Mouse (Mus musculus) v-Abl transformed pro-B cells (cell line): ENCODE measurements around the gene Clrn2.

ENCODE experiments used
- in situ Hi-C, 2 experiments: fragments of 400-800 bp; cut with MboI; formaldehyde crosslinking; loops; one replicate each; pipeline ENCODE4 v1.15.1; 2025; ENCODE audit not compliant: unreplicated experiment in 2 of 2

Gene Clrn2

DNA sequence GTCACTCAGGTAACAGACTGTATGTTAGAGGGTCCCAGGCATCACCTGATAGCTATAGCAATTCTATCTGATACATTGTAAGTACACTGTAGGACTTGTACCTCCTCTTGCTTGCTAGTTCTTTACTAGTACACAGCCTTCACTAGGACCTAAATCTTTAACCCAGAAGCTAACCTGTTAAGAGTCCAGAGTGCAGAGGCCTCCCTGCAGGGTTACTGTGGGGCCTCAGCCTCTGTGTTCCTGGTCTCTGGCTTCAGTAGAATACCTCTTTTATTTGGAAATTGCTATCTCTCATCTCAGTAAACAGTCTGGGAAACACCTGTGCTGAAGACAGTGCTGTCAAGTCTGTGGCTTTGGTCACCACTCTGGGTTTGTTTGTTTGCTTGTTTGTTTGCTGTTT lies 42.5 kb downstream of the Clrn2 start:
- in situ Hi-C loops, result loop anchor here (25.0 kb wide), 1 partner anchor 366 kb away; the partner anchor contains the start of gene Lcorl (in 2 of the 2)

DNA sequence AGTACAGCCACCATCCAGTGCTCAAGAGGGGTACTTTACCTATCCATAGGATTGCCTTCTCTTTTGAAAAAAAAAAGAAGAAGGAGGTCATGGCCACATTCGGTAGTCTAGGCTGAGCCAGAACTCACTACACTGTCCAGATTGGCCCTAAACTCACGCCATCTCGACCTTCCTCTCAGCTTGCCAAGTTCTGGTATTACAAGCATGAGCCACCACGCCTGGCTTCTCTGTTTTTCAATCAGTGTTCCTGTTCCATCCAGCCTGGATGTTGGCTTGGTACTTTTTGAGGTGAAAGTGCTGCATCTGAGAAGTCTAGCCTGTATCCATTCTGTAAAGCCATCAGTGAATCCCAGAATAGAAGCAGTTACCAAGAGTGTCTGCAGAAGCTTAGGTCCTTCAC lies 42.9 kb downstream of the Clrn2 start:
- in situ Hi-C loops, result loop anchor here (25.0 kb wide), 1 partner anchor 366 kb away; the partner anchor contains the start of gene Lcorl (in 2 of the 2)

DNA sequence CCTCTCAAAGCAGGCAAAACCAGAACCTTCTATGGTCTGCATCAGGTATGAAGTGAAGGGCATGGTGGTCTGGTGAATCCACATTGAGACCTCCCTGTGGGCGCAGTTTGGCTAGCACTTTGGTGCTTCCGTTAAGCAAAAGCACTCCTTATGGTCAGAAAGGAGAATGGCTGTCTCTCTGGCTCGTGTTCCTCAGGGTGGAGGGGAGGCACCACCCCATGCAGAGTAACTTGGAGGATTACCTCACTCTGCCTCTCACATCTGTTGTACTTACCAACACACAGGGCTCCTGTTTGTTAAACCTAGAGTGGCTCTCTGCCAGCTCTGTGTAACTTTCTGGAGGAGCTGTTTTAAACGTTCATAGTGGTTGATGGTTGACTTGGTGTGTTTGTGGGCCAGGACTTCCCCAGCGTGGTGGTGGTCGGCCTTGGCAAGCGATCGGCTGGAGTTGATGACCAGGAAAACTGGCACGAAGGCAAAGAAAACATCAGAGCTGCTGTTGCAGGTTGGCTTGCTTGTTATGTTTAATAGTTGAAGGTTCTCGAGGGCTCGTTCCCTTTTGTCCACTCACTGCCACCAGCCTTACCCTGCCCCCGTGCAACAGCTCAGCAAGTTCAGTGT lies 43.5 kb downstream of the Clrn2 start:
- in situ Hi-C loops, result loop anchor here (25.0 kb wide), 1 partner anchor 365 kb away; the partner anchor contains the start of gene Lcorl (in 2 of the 2)

DNA sequence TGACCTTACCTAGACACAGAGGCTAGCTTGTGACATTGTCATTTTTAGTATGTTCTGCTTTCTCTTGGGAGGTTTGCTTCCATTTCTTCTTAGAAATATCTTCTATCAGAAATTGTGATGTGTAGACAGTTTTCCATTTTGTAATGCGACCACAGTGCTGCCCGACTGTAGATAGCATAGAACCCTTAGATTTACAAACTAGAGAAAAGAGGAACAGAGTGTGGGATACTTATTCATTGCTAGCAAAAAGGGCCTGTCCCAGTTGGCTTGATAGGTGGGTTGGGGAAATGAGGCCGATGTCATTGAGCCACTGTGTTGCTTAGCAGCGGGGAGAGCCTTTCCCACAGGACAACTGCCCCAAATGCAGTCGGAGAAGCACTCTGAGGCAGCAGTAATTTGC lies 44.0 kb downstream of the Clrn2 start:
- in situ Hi-C loops, result loop anchor here (25.0 kb wide), 1 partner anchor 365 kb away; the partner anchor contains the start of gene Lcorl (in 2 of the 2)

DNA sequence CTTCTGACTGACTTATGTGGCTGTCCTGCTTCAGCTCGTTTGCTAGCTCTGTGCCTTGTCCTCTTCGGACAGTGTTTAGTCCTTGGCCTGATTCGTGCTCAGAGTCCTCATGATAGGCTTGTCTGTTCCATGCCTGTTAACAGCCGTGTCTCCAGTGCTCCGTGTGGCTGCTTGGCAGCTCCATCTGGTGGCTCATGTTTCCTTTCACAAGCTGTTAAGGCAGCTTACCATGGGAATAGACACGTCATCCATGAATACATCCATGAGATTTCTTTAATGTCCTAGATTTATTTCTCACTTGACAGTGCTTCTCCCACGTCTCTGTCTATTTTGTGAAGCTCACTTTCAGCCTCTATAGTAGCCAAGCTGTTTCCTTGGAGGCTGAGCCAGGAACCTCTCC lies 56.5 kb downstream of the Clrn2 start:
- in situ Hi-C loops, result no loop called here

DNA sequence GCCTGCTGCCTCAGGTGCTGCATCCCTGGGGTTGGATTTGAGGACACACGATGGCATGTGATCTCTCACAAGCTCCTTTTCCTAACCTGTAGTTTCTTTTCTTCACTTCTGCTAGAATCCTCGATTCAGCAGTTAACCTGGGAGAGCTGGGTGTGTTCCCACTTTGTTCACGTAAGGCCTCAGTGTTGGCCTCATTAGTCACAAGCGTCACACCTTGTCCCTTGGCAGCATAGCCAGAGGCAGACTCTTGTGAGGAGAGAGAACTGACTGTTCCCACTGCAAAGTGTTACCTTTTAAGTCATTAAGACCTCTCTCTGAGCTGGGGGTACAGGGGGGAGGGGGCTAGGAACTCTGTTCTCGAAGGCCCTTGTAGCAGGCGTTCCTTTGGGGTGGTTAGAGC lies 59.4 kb downstream of the Clrn2 start:
- in situ Hi-C loops, result no loop called here

DNA sequence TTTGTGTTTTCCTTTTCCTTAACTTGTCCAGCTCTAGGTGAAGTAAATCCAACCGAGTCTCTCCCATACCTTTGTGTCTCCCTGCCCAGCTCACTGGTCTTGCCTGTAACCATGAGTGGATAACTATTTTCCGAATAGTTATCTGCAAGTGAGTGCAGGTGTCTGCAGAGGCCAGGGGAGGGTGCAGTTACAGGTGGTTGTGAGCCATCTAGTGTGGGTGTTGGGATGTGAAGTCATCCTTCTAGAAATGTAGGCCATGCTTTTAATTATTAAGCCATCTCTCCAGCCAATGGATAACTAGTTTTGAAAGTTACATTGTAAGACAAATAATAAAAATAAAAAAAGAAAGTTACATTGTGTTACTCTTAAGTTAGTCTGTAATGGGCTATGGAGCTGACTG lies 60.0 kb downstream of the Clrn2 start:
- in situ Hi-C loops, result no loop called here
